Mouse (Mus musculus): Measurements from ENCODE around the gene Cyp2b19. TPM values are rescaled to one million over a fixed set of nuclear protein-coding genes. Genes with fewer than 3 reads are reported as not detected.

Cyp2b19 gene
- not detected for polyA plus RNA-seq (2014; fragmentation: Illumina TruSeq; extraction: RNeasy Lipid Tissue Mini Kit (QIAGEN cat#74804); ENCODE audit: low read depth, low replicate concordance)

DNA sequence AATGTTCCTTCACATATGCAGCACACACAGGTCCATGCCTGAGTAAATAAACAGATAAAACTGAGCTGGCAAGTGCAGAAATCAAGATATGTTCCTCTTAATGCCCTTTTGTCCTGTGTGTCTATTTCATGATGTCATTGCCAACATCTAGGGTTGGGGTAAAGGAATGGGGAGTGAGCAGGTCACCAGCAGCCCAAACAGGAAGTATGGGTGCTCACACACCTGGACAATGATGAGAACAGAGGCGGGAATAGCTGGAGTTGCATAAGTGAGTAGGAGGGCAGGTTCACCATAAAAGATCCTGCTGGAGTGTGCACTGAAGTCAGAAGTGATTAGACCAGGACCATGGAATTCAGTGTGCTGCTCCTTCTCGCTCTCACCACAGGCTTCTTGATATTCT is at the start of gene Cyp2b19:
Gene Cyp2b19, plus strand, starts transcription at position 301 of the 400 bp plus-strand sequence.

DNA sequence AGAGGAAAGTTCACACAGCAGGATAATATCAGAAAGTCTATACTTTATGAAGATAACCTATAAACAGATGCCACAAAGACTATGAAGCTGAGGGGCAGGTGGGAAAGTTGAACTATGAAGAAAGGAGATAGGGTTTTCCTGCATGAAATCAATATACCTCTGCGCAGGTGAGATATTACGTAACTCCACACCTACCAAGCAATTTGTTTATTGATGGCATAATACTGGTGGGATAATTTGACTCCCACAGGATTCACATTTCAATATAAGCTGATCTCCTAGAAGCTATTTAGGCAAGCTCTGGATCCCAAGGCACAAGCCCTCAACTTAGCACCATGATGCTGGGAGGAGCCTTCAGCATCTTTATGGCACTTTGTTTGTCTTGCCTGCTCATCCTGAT is 51.6 kb downstream of the Cyp2b19 start, which contains the start of gene Cyp2g1:
Gene Cyp2g1, plus strand, starts transcription at position 301 of the 400 bp plus-strand sequence.

Other genes starting within 250 kb of the Cyp2b19 start
- gene Nlrp9a, start 222.1 kb upstream of the Cyp2b19 start, polyA plus RNA-seq (2014; fragmentation: Illumina TruSeq; extraction: RNeasy Lipid Tissue Mini Kit (QIAGEN cat#74804); ENCODE audit: low read depth, low replicate concordance), result not detected
- not detected for gene Vmn1r185, start 138.7 kb upstream of the Cyp2b19 start, polyA plus RNA-seq (2014; fragmentation: Illumina TruSeq; extraction: RNeasy Lipid Tissue Mini Kit (QIAGEN cat#74804); ENCODE audit: low read depth, low replicate concordance)
- gene Cyp2b23, start 70.7 kb upstream of the Cyp2b19 start, polyA plus RNA-seq (2014; fragmentation: Illumina TruSeq; extraction: RNeasy Lipid Tissue Mini Kit (QIAGEN cat#74804); ENCODE audit: low read depth, low replicate concordance), result not detected
- gene Cyp2g1, start 51.8 kb downstream of the Cyp2b19 start, polyA plus RNA-seq (2014; fragmentation: Illumina TruSeq; extraction: RNeasy Lipid Tissue Mini Kit (QIAGEN cat#74804); ENCODE audit: low read depth, low replicate concordance), result not detected
- not detected for gene Cyp2a5, start 78.2 kb downstream of the Cyp2b19 start, polyA plus RNA-seq (2014; fragmentation: Illumina TruSeq; extraction: RNeasy Lipid Tissue Mini Kit (QIAGEN cat#74804); ENCODE audit: low read depth, low replicate concordance)
- gene Cyp2a22, start 182.2 kb downstream of the Cyp2b19 start, polyA plus RNA-seq (2014; fragmentation: Illumina TruSeq; extraction: RNeasy Lipid Tissue Mini Kit (QIAGEN cat#74804); ENCODE audit: low read depth, low replicate concordance), result not detected